Mouse (Mus musculus): ENCODE results near the gene Haus6. TPM values are rescaled to one million over a fixed set of nuclear protein-coding genes. Genes with fewer than 3 reads are reported as not detected.

The Haus6 gene
- polyA plus RNA-seq (2015; fragmentation: Nextera tagmentation; extraction: Ambion mirVana), result 6.3 and 7.0 TPM in 2 replicates

GRCm38 (mm10) chr4:86611524-86612288, at the start of gene Haus6:
Gene Haus6 (minus strand): TSS chr4:86612055.

DNA sequence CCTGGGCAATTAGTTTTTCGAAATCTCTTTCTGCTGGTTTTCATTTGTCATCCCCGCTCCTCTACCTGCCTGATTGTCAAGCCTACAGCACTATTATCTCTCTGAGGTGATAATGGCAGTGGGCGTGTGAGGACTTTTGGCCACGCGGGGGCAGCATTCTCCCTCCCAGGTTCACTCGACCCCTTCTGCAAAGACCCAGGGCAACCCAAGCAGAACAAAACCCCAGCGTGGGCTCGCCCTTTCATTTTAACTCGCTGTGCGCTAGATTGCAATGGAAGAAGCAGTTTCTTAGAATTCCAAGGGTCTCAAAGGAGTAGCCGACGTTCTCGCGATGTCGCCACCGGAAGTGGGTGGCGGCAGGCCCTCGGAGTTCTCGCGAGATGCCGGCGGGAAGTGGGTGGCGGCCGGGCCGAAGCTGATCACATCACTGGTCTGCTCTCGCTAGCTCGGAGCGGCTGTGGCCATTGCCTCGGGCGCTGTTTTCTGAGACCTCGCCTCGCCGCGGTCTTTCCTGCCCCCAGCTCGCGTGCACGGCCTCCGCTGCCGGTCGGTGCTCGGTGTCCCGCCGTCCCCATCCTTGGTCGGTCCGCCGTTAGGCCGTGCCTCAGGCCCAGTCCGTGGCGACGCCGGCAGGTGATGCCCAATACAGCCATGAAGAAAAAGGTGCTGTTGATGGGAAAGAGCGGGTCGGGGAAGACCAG, 36.4 kb downstream of the Haus6 start, which contains the start of gene Rraga:
Rraga (plus strand) TSS at position 386 of the 701 bp plus-strand sequence.

DNA sequence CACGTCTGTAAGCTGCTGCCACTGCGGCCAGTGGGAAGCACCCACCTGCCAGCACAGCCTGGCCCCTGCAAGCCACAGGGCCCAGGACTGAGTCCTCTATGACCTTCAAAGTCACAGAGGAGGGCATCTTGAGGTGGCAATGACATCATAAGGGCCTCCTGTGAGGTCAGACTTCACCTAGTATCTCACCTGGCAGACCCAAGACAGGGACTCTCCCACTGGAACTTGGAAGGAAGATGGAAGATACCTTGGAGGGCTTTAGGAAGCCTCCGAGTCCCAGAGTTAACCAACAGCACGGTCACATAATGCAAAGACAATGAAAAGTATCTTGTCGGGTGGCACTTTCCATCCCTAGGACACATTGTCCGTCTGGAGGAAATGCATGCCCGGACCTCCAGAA, 53.6 kb downstream of the Haus6 start, which contains the start of gene Saxo1:
Saxo1 (minus strand) TSS at position 101 of the 400 bp plus-strand sequence.

Other genes with a start within 250 kb of the Haus6 start
- gene Saxo1, start 53.7 kb downstream of the Haus6 start, polyA plus RNA-seq (2015; fragmentation: Nextera tagmentation; extraction: Ambion mirVana), result not detected in 2 replicates
- 57.5 and 67.4 TPM in 2 replicates for gene Rraga, start 36.4 kb downstream of the Haus6 start, polyA plus RNA-seq (2015; fragmentation: Nextera tagmentation; extraction: Ambion mirVana)
- 49.1 and 106 TPM in 2 replicates for gene Plin2, start 58.0 kb upstream of the Haus6 start, polyA plus RNA-seq (2015; fragmentation: Nextera tagmentation; extraction: Ambion mirVana)
- 3.6 and 3.7 TPM in 2 replicates for gene Dennd4c, start 136.5 kb upstream of the Haus6 start, polyA plus RNA-seq (2015; fragmentation: Nextera tagmentation; extraction: Ambion mirVana)
- 575 and 605 TPM in 2 replicates for gene Rps6, start 245.4 kb upstream of the Haus6 start, polyA plus RNA-seq (2015; fragmentation: Nextera tagmentation; extraction: Ambion mirVana)

All from urinary bladder, postnatal 0 days (tissue).